Comparison of ENCODE assay signal across 7 mouse cellular contexts in the genomic region with DNA sequence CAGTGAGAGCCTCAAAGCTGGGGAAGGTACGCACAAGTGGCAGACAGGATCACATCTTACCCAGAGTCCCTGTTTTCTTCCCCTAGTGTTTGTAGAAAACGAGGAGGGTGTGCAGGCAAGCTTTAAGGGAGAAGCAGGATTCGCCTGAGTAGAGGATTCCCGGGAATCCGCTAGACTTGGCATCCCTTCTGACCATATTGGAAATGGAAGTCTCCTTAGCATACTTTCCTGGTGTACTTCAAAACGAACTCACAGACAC. TPM values are rescaled to one million over a fixed set of nuclear protein-coding genes. Genes with fewer than 3 reads are reported as not detected.
DNase-seq lines count a peak whose midpoint lies in the region; ATAC-seq and TF ChIP-seq lines count a peak whose summit lies in the region.

No protein-coding gene starts in this region.

- H3K4me1 ChIP-seq in neural tube, embryonic 11.5 days (ENCODE audit: control insufficient read depth, insufficient read depth, low read length), result no peaks in the 10 kb centered on the region; the same call in 1 of the 2 replicates
- no peaks in the 10 kb centered on the region; the same call in 1 of the 2 replicates for H3K4me1 ChIP-seq in forebrain, embryonic 11.5 days (replicated peaks; ENCODE audit: control insufficient read depth, insufficient read depth, low read length)
- H3K4me1 ChIP-seq in limb, embryonic 14.5 days (ENCODE audit: control insufficient read depth, insufficient read depth, low read length), result peaks cover 9% of the 10 kb centered on the region; the same call in 1 of the 2 replicates
- peaks cover 10% of the 10 kb centered on the region for H3K4me1 ChIP-seq in stomach, embryonic 16.5 days (ENCODE audit: control insufficient read depth, insufficient read depth, low read length)

- no peaks in the 10 kb centered on the region for H3K27me3 ChIP-seq in neural tube, embryonic 11.5 days (ENCODE audit: control insufficient read depth, insufficient read depth, low read length)
- no peaks in the 10 kb centered on the region for H3K27me3 ChIP-seq in forebrain, embryonic 11.5 days (ENCODE audit: control insufficient read depth, insufficient read depth, low read length)
- H3K27me3 ChIP-seq in limb, embryonic 14.5 days (ENCODE audit: control insufficient read depth, insufficient read depth, low read length), result no peaks in the 10 kb centered on the region
- no peaks in the 10 kb centered on the region for H3K27me3 ChIP-seq in stomach, embryonic 16.5 days (ENCODE audit: control insufficient read depth, insufficient read depth, low read length)

- no peak for DNase-seq in neural tube, embryonic 11.5 days (ENCODE audit: low spot score)
- no peak for DNase-seq in neural tube, embryonic 10.5 days (ENCODE audit: extremely low spot score, low spot score)
- DNase-seq in forebrain, embryonic 11.5 days (ENCODE audit: low spot score), result no peak
- DNase-seq in limb, embryonic 14.5 days (ENCODE audit: low spot score), result peak; percentile 42
- DNase-seq in adrenal gland, postnatal 10 days, result no peak
- DNase-seq in urinary bladder, postnatal 14 days (ENCODE audit: low spot score), result no peak

- H3K9me3 ChIP-seq in neural tube, embryonic 11.5 days (ENCODE audit: control insufficient read depth, low read length), result no peaks in the 10 kb centered on the region
- H3K9me3 ChIP-seq in forebrain, embryonic 11.5 days (ENCODE audit: control insufficient read depth, low read length), result no peaks in the 10 kb centered on the region
- no peaks in the 10 kb centered on the region for H3K9me3 ChIP-seq in limb, embryonic 14.5 days (ENCODE audit: control insufficient read depth, low read length)
- no peaks in the 10 kb centered on the region for H3K9me3 ChIP-seq in stomach, embryonic 16.5 days (replicated peaks; ENCODE audit: control insufficient read depth, low read length)

- H3K9ac ChIP-seq in neural tube, embryonic 11.5 days (ENCODE audit: low read length), result peak overlapping the region; percentile 73
- H3K9ac ChIP-seq in forebrain, embryonic 11.5 days (ENCODE audit: low read length), result peak overlapping the region; percentile 69
- peak overlapping the region; percentile 92 for H3K9ac ChIP-seq in limb, embryonic 14.5 days (ENCODE audit: low read depth, low read length, severe bottlenecking)
- peak overlapping the region; percentile 75 for H3K9ac ChIP-seq in stomach, embryonic 16.5 days (ENCODE audit: low read length)

- 19% methylated on average over 6 of the region's 6 CpGs for WGBS in neural tube, embryonic 11.5 days
- WGBS in forebrain, embryonic 11.5 days, result 21% methylated on average over 6 of the region's 6 CpGs
- WGBS in limb, embryonic 14.5 days, result 16% methylated on average over 6 of the region's 6 CpGs
- whole genome bisulfite sequencing in stomach, embryonic 16.5 days, result 17% methylated on average over 6 of the region's 6 CpGs

- peak overlapping the region; percentile 40; the same call in 1 of the 2 replicates for H3K27ac ChIP-seq in neural tube, embryonic 11.5 days (ENCODE audit: low read depth, low read length)
- 0 out of 2 replicates have a peak overlapping the region, but pooled peaks have one; percentile 43 for H3K27ac ChIP-seq in forebrain, embryonic 11.5 days (ENCODE audit: low read depth, low read length)
- peak overlapping the region; percentile 86 for H3K27ac ChIP-seq in limb, embryonic 14.5 days (replicated peaks; ENCODE audit: low read depth, low read length)
- H3K27ac ChIP-seq in stomach, embryonic 16.5 days (ENCODE audit: low read length), result peak overlapping the region; percentile 60

- no peak for ATAC-seq in neural tube, embryonic 11.5 days (ENCODE audit: insufficient read depth, low FRiP score, low TSS enrichment)
- ATAC-seq in forebrain, embryonic 11.5 days (replicated peaks; ENCODE audit: low FRiP score), result no peak
- ATAC-seq in limb, embryonic 14.5 days (ENCODE audit: low FRiP score, low read depth), result no peak; the same call in none of the 2 replicates
- ATAC-seq in stomach, embryonic 16.5 days (ENCODE audit: insufficient read depth, low FRiP score), result no peak

- no peak for TF ChIP-seq POLR2A in limb, embryonic 14.5 days (IDR thresholded peaks at IDR 0.05; ENCODE audit: borderline replicate concordance, extremely low read depth, insufficient read depth, insufficient read length)

- peak overlapping the region; percentile 82 for H3K4me3 ChIP-seq in neural tube, embryonic 11.5 days (ENCODE audit: low read depth, low read length)
- peak overlapping the region; percentile 81 for H3K4me3 ChIP-seq in forebrain, embryonic 11.5 days (ENCODE audit: low read depth, low read length)
- peak overlapping the region; percentile 85 for H3K4me3 ChIP-seq in limb, embryonic 14.5 days (replicated peaks; ENCODE audit: low read length)
- peak overlapping the region; percentile 77 for H3K4me3 ChIP-seq in stomach, embryonic 16.5 days (replicated peaks; ENCODE audit: low read length)

- peak overlapping the region; percentile 72 for H3K4me2 ChIP-seq in neural tube, embryonic 11.5 days (ENCODE audit: low read depth)
- H3K4me2 ChIP-seq in forebrain, embryonic 11.5 days (ENCODE audit: low read depth, low read length, severe bottlenecking), result peak overlapping the region; percentile 80
- peak overlapping the region; percentile 77 for H3K4me2 ChIP-seq in limb, embryonic 14.5 days (replicated peaks; ENCODE audit: low read depth, low read length, severe bottlenecking)
- H3K4me2 ChIP-seq in stomach, embryonic 16.5 days (ENCODE audit: low read depth, low read length), result peak overlapping the region; percentile 72

- no peaks in the 10 kb centered on the region for H3K36me3 ChIP-seq in neural tube, embryonic 11.5 days (ENCODE audit: control insufficient read depth, insufficient read depth, low read length)
- no peaks in the 10 kb centered on the region; the same call in 1 of the 2 replicates for H3K36me3 ChIP-seq in forebrain, embryonic 11.5 days (ENCODE audit: control insufficient read depth, insufficient read depth, low read length)
- H3K36me3 ChIP-seq in limb, embryonic 14.5 days (ENCODE audit: control insufficient read depth, insufficient read depth, low read length), result peaks cover 8% of the 10 kb centered on the region
- 0 out of 2 replicates have a peak, but pooled peaks cover 4% of the 10 kb centered on the region for H3K36me3 ChIP-seq in stomach, embryonic 16.5 days (ENCODE audit: control insufficient read depth, insufficient read depth, low read length)

RNA-seq across cellular contexts. Expression of gene Cycs, which starts 0.6 kb away (rescaled TPM):
- 71.7 and 72.1 TPM in 2 replicates for polyA plus RNA-seq in neural tube, embryonic 11.5 days (2014; fragmentation: Nextera tagmentation; extraction: Ambion mirVana)
- polyA plus RNA-seq in forebrain, embryonic 11.5 days (2014; fragmentation: Nextera tagmentation; extraction: Ambion mirVana), result 63.2 and 70.0 TPM in 2 replicates
- 20.7 and 35.9 TPM in 2 replicates for polyA plus RNA-seq in limb, embryonic 14.5 days (2012; rRNA removed)
- 49.1 and 53.8 TPM in 2 replicates for polyA plus RNA-seq in limb, embryonic 14.5 days (2014; fragmentation: Nextera tagmentation; extraction: Ambion mirVana)
- 60.9 and 71.9 TPM in 2 replicates for polyA plus RNA-seq in stomach, embryonic 16.5 days (2015; fragmentation: Nextera tagmentation; extraction: Ambion mirVana)
- total RNA-seq in adrenal gland, postnatal 10 days (2021), result 100 to 1,000 TPM; 116 to 124 TPM

RNA-seq across cellular contexts. Expression of gene 4921507P07Rik, which starts 29.5 kb away (rescaled TPM):
- polyA plus RNA-seq in neural tube, embryonic 11.5 days (2014; fragmentation: Nextera tagmentation; extraction: Ambion mirVana), result 0.42 and 1.0 TPM in 2 replicates
- 0.60 and 0.84 TPM in 2 replicates for polyA plus RNA-seq in forebrain, embryonic 11.5 days (2014; fragmentation: Nextera tagmentation; extraction: Ambion mirVana)
- polyA plus RNA-seq in limb, embryonic 14.5 days (2012; rRNA removed), result 1.00 and 1.4 TPM in 2 replicates
- polyA plus RNA-seq in limb, embryonic 14.5 days (2014; fragmentation: Nextera tagmentation; extraction: Ambion mirVana), result 0.44 and 0.83 TPM in 2 replicates
- 0.76 and 0.92 TPM in 2 replicates for polyA plus RNA-seq in stomach, embryonic 16.5 days (2015; fragmentation: Nextera tagmentation; extraction: Ambion mirVana)
- total RNA-seq in adrenal gland, postnatal 10 days (2021), result under 1 TPM; 0.79 to 0.99 TPM
